Mouse (Mus musculus): ENCODE data around the gene Abca6.

DNA sequence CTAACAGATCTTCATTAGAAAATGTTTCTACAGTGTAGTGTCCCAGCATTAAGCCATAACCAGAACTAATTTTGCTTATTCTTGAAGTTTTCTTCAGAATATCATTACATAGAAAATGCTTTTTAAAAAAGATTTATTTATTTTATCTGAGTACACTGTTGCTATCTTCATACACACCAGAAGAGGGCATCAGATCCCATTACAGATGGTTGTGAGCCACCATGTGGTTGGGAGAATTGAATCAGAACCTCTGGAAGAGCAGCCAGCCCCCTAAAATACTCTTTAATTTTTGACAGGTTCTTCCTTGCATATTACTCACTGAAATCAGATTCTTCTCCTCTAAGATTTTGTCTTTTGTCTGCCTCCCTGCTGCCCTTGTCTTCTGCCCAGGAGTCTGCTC, 18.6 kb downstream of the Abca6 start:
- TF ChIP-seq POLR2A (IDR thresholded peaks at IDR 0.05; ENCODE audit: insufficient read depth, low read depth, low read length) (no peak), CTCF (IDR thresholded peaks at IDR 0.05; ENCODE audit: insufficient read depth, low read depth, low read length) (no peak)

Data from olfactory bulb, adult 2 months (tissue).